Mouse (Mus musculus) heart, postnatal 0 days (tissue): ENCODE measurements around the gene Tsga10ip.

ENCODE experiments used
- CTCF ChIP-seq: IDR thresholded peaks from 2 replicates; pipeline ENCODE4 v1.5.1; 2016; ENCODE audit warnings: antibody characterized with exemption, control low read depth, low read depth
- EP300 ChIP-seq: IDR thresholded peaks from 2 replicates; pipeline ENCODE4 v1.6.1; 2016; ENCODE audit warnings: antibody characterized with exemption, low read depth

- no peak for TF ChIP-seq EP300
- TF ChIP-seq CTCF = no peak
Measured at GRCm38 (mm10) chr19:5392892-5393291, 9.4 kb downstream of the Tsga10ip start.
